Mouse (Mus musculus): Measurements from ENCODE around the gene Zfp866. TPM values are rescaled to one million over a fixed set of nuclear protein-coding genes. Genes with fewer than 3 reads are reported as not detected.

Gene Zfp866
- 20.8 TPM for polyA plus RNA-seq (2017; shearing (Covaris generic))

DNA sequence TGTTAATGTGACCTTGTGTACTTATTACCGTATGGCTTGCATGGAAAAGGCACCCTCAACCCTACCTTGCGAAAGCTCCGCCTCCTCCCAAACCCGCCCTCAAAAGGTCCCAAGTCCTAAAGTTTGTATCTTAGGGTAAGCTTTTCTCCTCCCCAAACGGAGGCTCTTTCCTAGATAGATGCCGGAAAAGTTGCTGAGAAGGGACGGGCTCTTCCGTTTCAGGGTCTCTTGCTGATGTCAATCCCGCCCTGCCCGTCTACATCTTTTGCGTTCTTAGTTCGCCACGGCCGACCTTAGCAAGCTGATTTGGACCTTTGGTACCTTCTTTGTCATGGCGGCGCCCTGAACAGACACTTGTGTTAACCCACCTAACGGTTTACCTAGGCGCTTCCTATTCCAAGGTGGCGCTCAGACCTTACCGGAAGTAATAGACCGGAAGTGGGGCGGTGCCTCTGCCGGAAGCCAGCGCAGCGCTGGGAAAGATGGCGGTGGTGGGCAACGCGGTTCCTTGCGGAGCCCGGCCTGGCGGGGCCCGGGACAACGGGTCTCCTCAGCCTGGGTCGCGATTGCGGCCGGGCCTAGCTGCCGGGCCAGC is at the start of gene Zfp866, which contains the start of gene Atp13a1:
TSS of gene Zfp866 (minus strand) at position 406 of the 595 bp plus-strand sequence.
TSS of gene Atp13a1 (plus strand) at position 391 of the 595 bp plus-strand sequence.

DNA sequence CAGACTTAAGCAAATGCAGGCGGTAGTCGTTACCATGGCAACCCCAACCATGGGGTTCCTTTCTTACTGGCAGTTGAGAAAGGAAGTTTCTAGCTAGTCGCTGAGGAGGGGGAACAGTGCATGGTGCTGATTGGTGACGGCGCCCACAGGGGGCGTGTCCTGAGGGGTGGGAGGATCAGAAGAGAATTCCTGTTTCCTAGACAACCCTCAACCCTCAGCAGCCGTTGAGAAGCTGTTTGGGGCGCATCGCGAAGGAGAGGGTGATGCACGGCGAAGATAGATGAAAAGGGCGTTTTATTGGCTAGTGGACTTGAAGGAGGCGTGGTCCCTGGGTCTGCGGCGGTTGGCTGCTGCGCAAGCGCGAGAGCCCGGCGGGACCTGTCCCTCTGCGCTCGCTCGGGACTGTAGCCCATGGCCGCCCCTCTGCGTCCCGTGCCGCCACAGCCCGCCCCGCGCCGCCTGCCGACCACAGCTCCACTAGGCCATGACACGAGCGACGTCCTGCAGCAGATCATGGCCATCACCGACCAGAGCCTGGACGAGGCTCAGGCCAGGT is 41.4 kb upstream of the Zfp866 start, which contains the start of gene Pbx4:
TSS of gene Pbx4 (plus strand) at position 194 of the 556 bp plus-strand sequence.

DNA sequence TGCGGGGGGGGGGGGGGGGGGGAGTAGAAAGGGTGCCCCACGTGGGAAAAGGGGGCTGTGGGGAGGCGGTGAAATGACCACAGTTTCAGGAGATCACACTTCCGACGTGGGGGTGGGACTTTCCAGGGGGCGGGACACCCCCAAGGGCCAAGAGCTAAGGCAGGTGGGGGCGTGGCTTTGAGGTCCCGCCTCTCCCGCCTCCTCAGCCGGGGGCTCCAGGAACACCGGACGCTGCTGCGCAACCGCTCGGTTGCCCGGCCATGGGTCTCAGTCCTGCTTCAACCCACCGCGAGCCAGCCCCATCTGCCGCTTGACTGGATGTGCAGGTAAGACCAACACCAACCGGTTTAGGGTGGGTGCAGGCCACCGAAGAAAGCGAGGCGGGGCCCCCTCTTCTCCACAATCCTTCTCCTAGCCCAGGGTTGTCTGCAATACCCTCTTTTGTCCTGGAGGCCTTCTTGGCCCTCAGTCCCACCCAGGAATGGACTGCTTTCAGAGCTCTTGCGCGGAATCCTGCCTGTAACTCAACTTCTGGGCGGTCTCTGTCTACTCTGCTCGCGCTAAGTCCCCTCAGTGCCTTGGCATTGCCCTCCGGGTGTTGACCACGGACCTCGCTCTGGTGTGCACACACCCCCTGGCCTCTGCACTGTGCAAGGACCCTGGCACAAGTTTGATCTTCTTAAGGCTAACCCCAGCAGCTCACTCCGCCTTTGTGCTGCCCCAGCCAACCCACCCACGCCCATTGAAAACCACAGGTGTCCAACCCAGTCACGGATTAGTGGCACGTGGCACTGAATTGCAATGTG is 31.6 kb upstream of the Zfp866 start, which contains the start of gene Lpar2:
TSS of gene Lpar2 (plus strand) at position 44 of the 806 bp plus-strand sequence.

DNA sequence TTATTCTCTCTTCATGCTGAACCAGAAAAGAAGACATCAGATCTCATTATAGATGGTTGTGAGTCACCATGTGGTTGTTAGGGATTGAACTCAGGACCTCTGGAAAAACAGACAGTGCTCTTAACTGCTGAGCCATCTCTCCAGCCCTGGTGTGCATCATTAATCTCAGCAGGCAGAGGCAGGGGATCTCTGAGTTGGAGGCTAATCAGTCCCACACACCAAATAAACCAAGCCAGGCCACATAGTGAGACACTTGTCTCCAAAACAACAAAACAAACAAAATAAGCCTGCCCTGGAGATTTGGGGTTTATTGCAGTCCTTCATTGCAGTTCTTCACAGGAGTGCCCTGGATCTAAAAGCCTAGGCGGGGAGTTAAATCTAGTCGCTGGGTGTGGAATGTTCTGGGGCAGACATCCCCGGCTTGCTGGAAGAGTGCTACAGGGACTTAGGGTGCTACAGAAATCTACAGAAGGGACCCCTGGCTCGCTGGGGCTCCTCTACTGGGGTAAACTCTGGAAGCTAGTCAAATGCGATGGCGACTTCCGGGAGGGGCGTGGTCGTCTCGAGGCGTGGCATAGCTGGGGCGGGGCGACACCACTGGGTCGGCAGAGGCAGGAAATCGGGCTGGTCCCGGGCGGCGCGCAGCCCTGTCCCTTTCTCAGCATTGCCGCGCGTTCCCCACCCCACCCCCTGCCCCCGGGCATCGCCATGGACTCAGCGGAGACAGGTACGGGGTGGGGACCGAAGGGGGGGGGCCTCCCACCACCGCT is 17.3 kb upstream of the Zfp866 start, which contains the start of gene Gmip:
TSS of gene Gmip (plus strand) at position 586 of the 770 bp plus-strand sequence.

GRCm38 (mm10) chr8:69774503-69775148 is 16.4 kb downstream of the Zfp866 start, which contains the start of gene Gm20422:
Gm20422 (minus strand) TSS chr8:69774886.

DNA sequence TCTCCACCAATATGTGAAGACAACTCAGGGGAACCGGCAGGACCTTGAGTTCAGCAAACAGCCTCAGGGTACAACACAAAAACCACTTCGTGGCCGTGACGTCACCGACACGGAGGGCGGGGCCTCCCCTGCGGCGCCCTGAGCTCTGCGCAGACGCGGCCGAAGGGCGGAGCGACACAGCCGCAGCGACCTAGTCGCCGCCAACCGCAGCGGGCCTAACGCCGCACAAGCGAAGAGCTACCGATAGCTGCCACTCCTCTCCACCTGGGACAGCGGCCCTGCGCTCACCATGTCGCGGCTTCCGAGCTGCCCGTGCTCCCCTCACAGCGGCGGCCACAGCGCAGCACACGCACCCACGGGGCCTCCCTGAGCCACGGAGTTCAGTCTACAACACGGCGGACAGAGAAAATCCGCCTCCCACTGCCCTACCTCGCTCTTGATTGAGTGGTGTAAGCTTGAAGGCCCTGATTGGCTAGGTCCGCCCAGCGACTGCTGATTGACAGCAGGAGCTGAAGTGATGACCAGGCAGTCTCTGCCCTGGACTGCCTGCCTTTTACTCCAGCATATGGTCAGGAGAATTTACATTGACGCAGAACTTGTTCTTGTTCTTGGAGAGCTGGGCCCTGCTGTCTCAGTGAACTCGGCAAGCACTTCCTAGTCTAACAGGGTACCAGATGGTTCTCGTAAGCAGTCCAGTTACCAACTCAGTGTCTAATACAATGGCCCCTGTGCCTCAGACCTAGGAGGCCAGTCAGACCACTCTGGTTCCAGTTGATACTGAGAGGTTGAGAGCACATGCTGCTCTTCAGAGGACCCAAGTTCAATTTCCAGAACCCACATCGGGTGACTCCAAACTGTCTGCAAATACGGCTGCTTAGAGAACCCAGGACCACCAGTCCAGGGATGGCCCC is 41.2 kb downstream of the Zfp866 start, which contains the start of gene Zfp963:
TSS of gene Zfp963 (minus strand) at position 427 of the 911 bp plus-strand sequence.

Other genes with a start within 250 kb of the Zfp866 start
- 44.5 TPM for gene Zfp868, start 165.6 kb downstream of the Zfp866 start, polyA plus RNA-seq (2017; shearing (Covaris generic))
- 0.36 TPM for gene Zfp964, start 136.7 kb downstream of the Zfp866 start, polyA plus RNA-seq (2017; shearing (Covaris generic))
- 108 TPM for gene Zfp869, start 80.5 kb downstream of the Zfp866 start, polyA plus RNA-seq (2017; shearing (Covaris generic))
- 3.5 TPM for gene Zfp963, start 41.2 kb downstream of the Zfp866 start, polyA plus RNA-seq (2017; shearing (Covaris generic))
- gene Gm20422, start 16.3 kb downstream of the Zfp866 start, polyA plus RNA-seq (2017; shearing (Covaris generic)): not detected
- gene Atp13a1, start within 50 bp of the Zfp866 start, polyA plus RNA-seq (2017; shearing (Covaris generic)): 71.1 TPM
- 148 TPM for gene Gmip, start 17.5 kb upstream of the Zfp866 start, polyA plus RNA-seq (2017; shearing (Covaris generic))
- 0.15 TPM for gene Lpar2, start 31.3 kb upstream of the Zfp866 start, polyA plus RNA-seq (2017; shearing (Covaris generic))
- gene Pbx4, start 41.3 kb upstream of the Zfp866 start, polyA plus RNA-seq (2017; shearing (Covaris generic)): 11.3 TPM
- not detected for gene Cilp2, start 96.5 kb upstream of the Zfp866 start, polyA plus RNA-seq (2017; shearing (Covaris generic))
- 1.2 TPM for gene Tssk6, start 111.0 kb upstream of the Zfp866 start, polyA plus RNA-seq (2017; shearing (Covaris generic))
- gene Ndufa13, start 111.4 kb upstream of the Zfp866 start, polyA plus RNA-seq (2017; shearing (Covaris generic)): 100 TPM
- gene Yjefn3, start 111.5 kb upstream of the Zfp866 start, polyA plus RNA-seq (2017; shearing (Covaris generic)): not detected
- 124 TPM for gene Gatad2a, start 205.2 kb upstream of the Zfp866 start, polyA plus RNA-seq (2017; shearing (Covaris generic))